Mouse (Mus musculus): ENCODE data around the gene Impg1. TPM values are rescaled to one million over a fixed set of nuclear protein-coding genes. Genes with fewer than 3 reads are reported as not detected.

Gene Impg1
- polyA plus RNA-seq, 1 experiment from 2014 or later = not detected

GRCm38 (mm10) chr9:80391002-80391401 lies 74.3 kb downstream of the Impg1 start:
- Histone ChIP-seq H3K4me3 (ENCODE audit: low read depth, low read length) (no peak overlapping the region), H3K27me3 (ENCODE audit: control insufficient read depth, insufficient read depth, low read length) (no peaks in the 10 kb centered on the region), H3K9ac (replicated peaks; ENCODE audit: low read length) (no peak overlapping the region), H3K4me2 (ENCODE audit: low read depth, low read length) (no peak overlapping the region), H3K4me1 (ENCODE audit: control insufficient read depth, insufficient read depth, low read length) (no peaks in the 10 kb centered on the region), H3K27ac (replicated peaks; ENCODE audit: low read depth, low read length) (no peak overlapping the region), H3K9me3 (replicated peaks; ENCODE audit: control insufficient read depth, low read length) (no peaks in the 10 kb centered on the region), H3K36me3 (replicated peaks; ENCODE audit: control insufficient read depth, insufficient read depth, low read depth, low read length) (no peaks in the 10 kb centered on the region)
- DNase-seq (ENCODE audit: low spot score) (no peak), ATAC-seq (replicated peaks; ENCODE audit: insufficient number of reproducible peaks, low FRiP score, low TSS enrichment, low read depth) (no peak; the same call in 1 of the 2 replicates)
- 52% methylated on average over 5 of the region's 5 CpGs for WGBS

GRCm38 (mm10) chr9:80387890-80388289 lies 77.4 kb downstream of the Impg1 start:
- no peak for DNase-seq (ENCODE audit: low spot score)
- H3K36me3 ChIP-seq (replicated peaks; ENCODE audit: control insufficient read depth, insufficient read depth, low read depth, low read length) = no peaks in the 10 kb centered on the region
- no peak overlapping the region for H3K9ac ChIP-seq (replicated peaks; ENCODE audit: low read length)
- no peaks in the 10 kb centered on the region for H3K27me3 ChIP-seq (ENCODE audit: control insufficient read depth, insufficient read depth, low read length)
- H3K4me2 ChIP-seq (ENCODE audit: low read depth, low read length) = no peak overlapping the region
- 92% methylated on average over 3 of the region's 3 CpGs for WGBS
- H3K4me3 ChIP-seq (ENCODE audit: low read depth, low read length) = no peak overlapping the region
- H3K4me1 ChIP-seq (ENCODE audit: control insufficient read depth, insufficient read depth, low read length) = no peaks in the 10 kb centered on the region
- no peak for ATAC-seq (replicated peaks; ENCODE audit: insufficient number of reproducible peaks, low FRiP score, low TSS enrichment, low read depth)
- no peaks in the 10 kb centered on the region for H3K9me3 ChIP-seq (replicated peaks; ENCODE audit: control insufficient read depth, low read length)
- H3K27ac ChIP-seq (replicated peaks; ENCODE audit: low read depth, low read length) = no peak overlapping the region

DNA sequence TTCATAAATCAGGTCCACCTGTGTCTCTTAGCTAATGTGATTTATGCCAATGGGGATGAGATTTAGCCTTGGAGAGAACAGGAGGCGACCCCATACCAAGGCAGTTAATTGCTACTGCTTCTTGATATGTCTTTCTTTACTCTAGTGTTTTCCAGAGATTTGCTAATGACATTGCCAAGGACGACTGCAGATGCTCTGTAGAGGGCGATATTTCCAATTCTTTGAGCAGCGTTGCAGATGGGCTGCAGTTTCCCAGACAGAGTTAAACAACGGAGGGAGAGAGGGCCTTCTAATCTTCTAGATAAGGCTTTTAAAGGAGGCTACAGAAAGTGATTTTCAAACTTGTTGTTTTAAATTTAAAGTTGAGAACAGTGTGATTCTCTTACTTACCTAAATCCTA lies 78.8 kb downstream of the Impg1 start:
- Histone ChIP-seq H3K27ac (replicated peaks; ENCODE audit: low read depth, low read length) (no peak overlapping the region), H3K4me1 (ENCODE audit: control insufficient read depth, insufficient read depth, low read length) (no peaks in the 10 kb centered on the region), H3K4me2 (ENCODE audit: low read depth, low read length) (no peak overlapping the region), H3K27me3 (ENCODE audit: control insufficient read depth, insufficient read depth, low read length) (no peaks in the 10 kb centered on the region), H3K36me3 (replicated peaks; ENCODE audit: control insufficient read depth, insufficient read depth, low read depth, low read length) (no peaks in the 10 kb centered on the region), H3K9ac (replicated peaks; ENCODE audit: low read length) (no peak overlapping the region), H3K4me3 (ENCODE audit: low read depth, low read length) (no peak overlapping the region), H3K9me3 (replicated peaks; ENCODE audit: control insufficient read depth, low read length) (no peaks in the 10 kb centered on the region)
- WGBS = 19% methylated on average over 5 of the region's 5 CpGs
- DNase-seq (ENCODE audit: low spot score) (peak; percentile 57), ATAC-seq (replicated peaks; ENCODE audit: insufficient number of reproducible peaks, low FRiP score, low TSS enrichment, low read depth) (no peak)

DNA sequence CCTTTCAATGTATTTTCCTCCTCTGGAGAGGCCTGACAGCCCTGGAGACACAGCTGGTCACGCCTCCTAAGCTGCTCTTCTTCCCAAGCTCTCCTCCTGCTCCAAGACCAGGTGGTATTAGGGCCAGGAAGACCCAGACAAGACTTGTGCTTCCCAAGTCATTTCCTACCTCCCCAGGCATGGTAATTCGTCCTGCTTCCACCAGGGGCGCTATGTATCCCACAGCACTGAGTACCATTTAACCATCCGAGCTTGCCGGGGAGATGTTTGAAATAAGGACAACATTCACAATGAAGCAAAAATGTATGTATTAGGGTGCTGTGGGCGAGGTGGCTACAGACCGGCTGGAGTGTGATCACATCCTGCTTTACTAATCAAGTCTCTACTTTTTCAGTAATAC lies 79.3 kb downstream of the Impg1 start:
- Histone ChIP-seq H3K27me3 (ENCODE audit: control insufficient read depth, insufficient read depth, low read length) (no peaks in the 10 kb centered on the region), H3K4me3 (ENCODE audit: low read depth, low read length) (no peak overlapping the region), H3K36me3 (replicated peaks; ENCODE audit: control insufficient read depth, insufficient read depth, low read depth, low read length) (no peaks in the 10 kb centered on the region), H3K4me1 (ENCODE audit: control insufficient read depth, insufficient read depth, low read length) (no peaks in the 10 kb centered on the region), H3K4me2 (ENCODE audit: low read depth, low read length) (no peak overlapping the region), H3K9me3 (replicated peaks; ENCODE audit: control insufficient read depth, low read length) (no peaks in the 10 kb centered on the region), H3K9ac (replicated peaks; ENCODE audit: low read length) (no peak overlapping the region), H3K27ac (replicated peaks; ENCODE audit: low read depth, low read length) (no peak overlapping the region)
- peak; percentile 45 for DNase-seq (ENCODE audit: low spot score)
- 51% methylated on average over 7 of the region's 7 CpGs for WGBS
- 0 out of 2 replicates have a peak, but pooled peaks have one; percentile 3 for ATAC-seq (replicated peaks; ENCODE audit: insufficient number of reproducible peaks, low FRiP score, low TSS enrichment, low read depth)

DNA sequence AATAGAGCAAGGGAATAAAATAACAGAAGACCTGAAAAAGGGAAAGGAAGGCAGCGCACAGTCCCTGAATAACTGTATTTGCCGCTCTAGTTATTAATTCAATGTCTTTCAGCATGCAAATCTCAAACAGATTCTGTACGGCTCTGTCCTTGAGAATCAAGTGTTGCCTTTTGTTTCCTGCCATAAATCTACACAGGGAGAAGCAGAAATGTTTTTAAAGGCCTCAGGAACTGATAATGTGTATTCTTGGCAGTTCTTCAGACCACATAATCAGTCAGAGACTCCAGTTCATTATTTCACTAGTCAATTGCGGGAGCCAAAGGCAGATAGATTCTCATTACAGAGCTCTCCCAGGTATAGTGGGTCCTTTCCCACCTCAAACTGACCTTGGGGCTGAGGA lies 82.6 kb downstream of the Impg1 start:
- 85% methylated on average over 4 of the region's 4 CpGs for WGBS
- ATAC-seq (replicated peaks; ENCODE audit: insufficient number of reproducible peaks, low FRiP score, low TSS enrichment, low read depth) (no peak), DNase-seq (ENCODE audit: low spot score) (no peak)
- no peaks in the 10 kb centered on the region for H3K4me1 ChIP-seq (ENCODE audit: control insufficient read depth, insufficient read depth, low read length)
- no peaks in the 10 kb centered on the region for H3K9me3 ChIP-seq (replicated peaks; ENCODE audit: control insufficient read depth, low read length)
- no peaks in the 10 kb centered on the region for H3K27me3 ChIP-seq (ENCODE audit: control insufficient read depth, insufficient read depth, low read length)
- no peak overlapping the region for H3K4me2 ChIP-seq (ENCODE audit: low read depth, low read length)
- no peaks in the 10 kb centered on the region for H3K36me3 ChIP-seq (replicated peaks; ENCODE audit: control insufficient read depth, insufficient read depth, low read depth, low read length)
- no peak overlapping the region for H3K4me3 ChIP-seq (ENCODE audit: low read depth, low read length)
- H3K27ac ChIP-seq (replicated peaks; ENCODE audit: low read depth, low read length) = no peak overlapping the region
- no peak overlapping the region for H3K9ac ChIP-seq (replicated peaks; ENCODE audit: low read length)

DNA sequence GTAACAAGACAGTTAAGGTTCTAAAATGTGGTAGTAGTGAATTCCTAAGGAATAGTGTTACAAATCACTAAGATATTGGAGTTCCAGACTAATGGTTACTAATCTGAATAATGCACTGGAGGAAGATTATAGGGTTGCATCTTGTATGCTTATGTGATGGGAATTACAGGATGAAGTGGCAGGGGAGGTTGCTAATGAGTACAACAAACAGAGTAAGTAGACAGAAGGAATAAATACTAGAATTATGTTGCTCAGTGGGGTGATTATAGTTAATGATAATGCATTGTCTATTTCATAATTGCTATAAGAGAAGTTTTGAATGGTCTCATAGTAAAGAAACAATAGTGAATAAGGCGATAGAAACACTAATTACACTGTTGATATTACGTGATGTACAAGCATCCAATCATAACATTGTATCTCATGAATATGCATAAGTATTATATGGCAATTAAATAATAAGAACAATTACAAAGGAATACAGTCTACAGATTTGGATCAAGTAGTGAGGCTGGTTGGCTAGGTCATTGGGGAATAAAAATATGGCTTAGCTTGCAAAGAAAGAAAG lies 85.1 kb downstream of the Impg1 start:
- H3K27ac ChIP-seq (replicated peaks; ENCODE audit: low read depth, low read length) = no peak overlapping the region
- no peak for ATAC-seq (replicated peaks; ENCODE audit: insufficient number of reproducible peaks, low FRiP score, low TSS enrichment, low read depth)
- DNase-seq (ENCODE audit: low spot score) = no peak
- no peak overlapping the region for H3K4me3 ChIP-seq (ENCODE audit: low read depth, low read length)
- no peaks in the 10 kb centered on the region for H3K36me3 ChIP-seq (replicated peaks; ENCODE audit: control insufficient read depth, insufficient read depth, low read depth, low read length)
- no peak overlapping the region for H3K4me2 ChIP-seq (ENCODE audit: low read depth, low read length)
- 91% methylated on average over 2 of the region's 2 CpGs for WGBS
- H3K9ac ChIP-seq (replicated peaks; ENCODE audit: low read length) = no peak overlapping the region
- H3K27me3 ChIP-seq (ENCODE audit: control insufficient read depth, insufficient read depth, low read length) = no peaks in the 10 kb centered on the region
- H3K4me1 ChIP-seq (ENCODE audit: control insufficient read depth, insufficient read depth, low read length) = no peaks in the 10 kb centered on the region
- no peaks in the 10 kb centered on the region for H3K9me3 ChIP-seq (replicated peaks; ENCODE audit: control insufficient read depth, low read length)

- H3K4me2 ChIP-seq (ENCODE audit: low read depth, low read length) = no peak overlapping the region
- 83% methylated on average over 1 of the region's 1 CpGs for WGBS
- no peak overlapping the region for H3K9ac ChIP-seq (replicated peaks; ENCODE audit: low read length)
- no peaks in the 10 kb centered on the region for H3K9me3 ChIP-seq (replicated peaks; ENCODE audit: control insufficient read depth, low read length)
- ATAC-seq (replicated peaks; ENCODE audit: insufficient number of reproducible peaks, low FRiP score, low TSS enrichment, low read depth) = no peak
- no peaks in the 10 kb centered on the region for H3K4me1 ChIP-seq (ENCODE audit: control insufficient read depth, insufficient read depth, low read length)
- no peak overlapping the region for H3K4me3 ChIP-seq (ENCODE audit: low read depth, low read length)
- H3K27me3 ChIP-seq (ENCODE audit: control insufficient read depth, insufficient read depth, low read length) = no peaks in the 10 kb centered on the region
- H3K36me3 ChIP-seq (replicated peaks; ENCODE audit: control insufficient read depth, insufficient read depth, low read depth, low read length) = no peaks in the 10 kb centered on the region
- DNase-seq (ENCODE audit: low spot score) = no peak
- no peak overlapping the region for H3K27ac ChIP-seq (replicated peaks; ENCODE audit: low read depth, low read length)
Observed at GRCm38 (mm10) chr9:80374100-80374499, 91.2 kb downstream of the Impg1 start.

DNA sequence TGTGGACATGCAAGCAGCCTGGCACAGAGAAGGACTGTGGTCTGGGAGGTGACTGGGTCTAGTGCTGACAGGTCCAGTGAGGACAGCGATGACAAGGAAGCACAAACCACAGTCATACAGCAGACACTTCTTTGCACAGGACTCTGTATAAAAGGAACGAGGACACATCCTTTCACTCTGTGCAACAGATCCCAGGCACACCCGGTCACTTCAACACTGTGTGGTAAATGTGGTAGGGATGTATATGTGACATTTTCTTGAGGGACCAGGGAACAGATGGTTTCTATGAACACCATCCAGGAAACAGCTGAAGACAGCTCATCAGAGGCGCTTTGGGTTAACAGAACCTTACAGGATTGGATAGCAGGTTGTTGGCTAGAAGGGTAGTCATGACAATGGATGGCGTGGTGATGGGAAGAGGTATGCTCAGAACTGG lies 92.0 kb downstream of the Impg1 start:
- Histone ChIP-seq H3K9ac (replicated peaks; ENCODE audit: low read length) (no peak overlapping the region), H3K4me3 (ENCODE audit: low read depth, low read length) (no peak overlapping the region), H3K27ac (replicated peaks; ENCODE audit: low read depth, low read length) (no peak overlapping the region), H3K9me3 (replicated peaks; ENCODE audit: control insufficient read depth, low read length) (no peaks in the 10 kb centered on the region), H3K27me3 (ENCODE audit: control insufficient read depth, insufficient read depth, low read length) (no peaks in the 10 kb centered on the region), H3K4me2 (ENCODE audit: low read depth, low read length) (no peak overlapping the region), H3K4me1 (ENCODE audit: control insufficient read depth, insufficient read depth, low read length) (no peaks in the 10 kb centered on the region), H3K36me3 (replicated peaks; ENCODE audit: control insufficient read depth, insufficient read depth, low read depth, low read length) (no peaks in the 10 kb centered on the region)
- DNase-seq (ENCODE audit: low spot score) (no peak), ATAC-seq (replicated peaks; ENCODE audit: insufficient number of reproducible peaks, low FRiP score, low TSS enrichment, low read depth) (no peak; the same call in 1 of the 2 replicates)
- 88% methylated on average over 5 of the region's 5 CpGs for WGBS
